Mouse (Mus musculus) brain, embryonic 14.5 days (tissue): ENCODE data around the gene Slc29a4. TPM values are rescaled to one million over a fixed set of nuclear protein-coding genes. Genes with fewer than 3 reads are reported as not detected.

ENCODE experiments used
- DNase-seq: peaks from one replicate; pipeline ENCODE4 v3.0.0-alpha.2; 2011; ENCODE audit warnings: low read depth
- CTCF ChIP-seq: fragments of 200-500 bp; IDR thresholded peaks from 2 replicates; pipeline ENCODE4 v1.5.1; 2012; ENCODE audit warnings: inconsistent platforms, mild to moderate bottlenecking, moderate library complexity, borderline replicate concordance; ENCODE audit not compliant: insufficient read depth, insufficient read length; ENCODE audit errors: extremely low read depth
- POLR2A ChIP-seq: fragments of 200-500 bp; IDR thresholded peaks from 2 replicates; pipeline ENCODE4 v1.6.1; 2012; ENCODE audit warnings: mild to moderate bottlenecking, inconsistent platforms, borderline replicate concordance; ENCODE audit not compliant: poor library complexity, insufficient read depth, insufficient read length, severe bottlenecking; ENCODE audit errors: extremely low read depth
- polyA plus RNA-seq: library from polyadenylated mRNA; depleted of rRNA; stranded (reverse); fragments of >200 nt; gene quantifications from 2 replicates; pipeline ENCODE4 v1.2.3, GENCODE M21; 2012

Slc29a4 gene
- polyA plus RNA-seq, 1 experiment: 122 TPM

- no peak for TF ChIP-seq CTCF
- DNase-seq: no peak
Observed at GRCm38 (mm10) chr5:142682529-142682928, 9.8 kb upstream of the Slc29a4 start.

- TF ChIP-seq CTCF (no peak), POLR2A (no peak)
- DNase-seq: peak; percentile 62
Observed at GRCm38 (mm10) chr5:142688866-142689265, 3.4 kb upstream of the Slc29a4 start.

- no peak for DNase-seq
- TF ChIP-seq CTCF (no peak), POLR2A (no peak)
Observed at GRCm38 (mm10) chr5:142690343-142690742, 2.0 kb upstream of the Slc29a4 start.

GRCm38 (mm10) chr5:142692971-142693737 is 842 bp downstream of the Slc29a4 start:
- peak; percentile 49 for DNase-seq
- no peak for TF ChIP-seq CTCF
- TF ChIP-seq POLR2A: no peak

GRCm38 (mm10) chr5:142693738-142694430 is 1.6 kb downstream of the Slc29a4 start:
- no peak for TF ChIP-seq POLR2A
- no peak for TF ChIP-seq CTCF
- peak; percentile 65 for DNase-seq

DNA sequence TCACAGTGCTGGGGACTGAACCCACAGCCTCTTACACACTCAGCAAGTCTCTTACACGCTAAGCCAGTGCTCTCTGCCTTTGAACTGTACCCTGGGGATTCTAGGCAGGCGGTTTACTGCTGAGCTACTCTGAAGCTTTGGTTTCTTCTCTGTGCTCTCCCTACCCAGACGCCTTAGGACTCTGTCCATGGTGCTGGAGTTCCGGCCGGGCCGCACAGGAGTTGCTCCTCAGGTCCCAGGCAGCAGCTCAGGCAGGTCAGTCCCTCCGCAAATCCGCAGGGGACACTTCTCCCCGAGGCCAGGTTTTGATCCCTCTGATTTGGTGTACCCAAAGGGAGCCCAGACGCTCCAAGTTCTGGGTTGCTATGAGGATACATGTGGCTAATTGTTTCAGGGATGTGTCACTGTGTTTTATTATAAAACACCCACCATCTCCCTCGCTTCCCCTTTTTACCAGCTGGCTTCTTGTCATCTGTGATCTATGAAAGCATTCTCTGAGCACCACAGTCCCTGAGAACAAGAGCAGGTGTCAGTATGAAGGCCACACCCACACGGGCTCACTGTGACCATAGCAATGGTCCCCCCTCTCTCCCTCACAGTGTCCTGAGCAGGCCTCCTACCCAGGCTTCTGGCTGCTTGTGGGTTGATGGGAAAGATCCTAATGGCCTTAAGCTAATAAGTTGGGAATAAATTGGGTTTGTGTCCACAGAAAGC is 2.5 kb downstream of the Slc29a4 start:
- TF ChIP-seq CTCF: no peak
- no peak for TF ChIP-seq POLR2A
- DNase-seq: no peak

DNA sequence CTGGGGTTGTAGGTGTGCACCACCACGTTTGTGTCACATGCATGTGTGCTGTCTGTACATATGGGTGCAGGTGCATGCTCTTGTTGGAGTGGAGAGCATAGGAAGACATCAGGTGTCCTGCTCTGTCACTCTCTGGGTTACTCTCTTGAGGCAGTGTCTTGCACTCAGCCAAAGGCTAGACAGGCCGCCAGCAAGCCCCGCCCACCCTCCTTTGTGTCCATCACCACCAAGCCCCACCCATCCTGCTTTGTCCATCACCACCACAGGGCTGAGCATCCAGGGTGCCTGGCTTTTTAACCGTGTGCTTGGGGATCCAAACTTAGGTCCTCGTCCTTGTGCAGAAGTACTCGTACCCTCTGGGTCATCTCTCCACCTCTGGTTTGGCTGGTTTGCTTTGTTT is 3.9 kb downstream of the Slc29a4 start:
- no peak for TF ChIP-seq POLR2A
- no peak for TF ChIP-seq CTCF
- no peak for DNase-seq

- no peak for TF ChIP-seq POLR2A
- TF ChIP-seq CTCF: no peak
Observed at GRCm38 (mm10) chr5:142696865-142697264, 4.6 kb downstream of the Slc29a4 start.

GRCm38 (mm10) chr5:142697742-142698141 is 5.4 kb downstream of the Slc29a4 start:
- TF ChIP-seq POLR2A (no peak), CTCF (no peak)
- no peak for DNase-seq

More at GRCm38 (mm10) chr5:142696865-142697264, 4.6 kb downstream of the Slc29a4 start:
- DNase-seq: no peak

GRCm38 (mm10) chr5:142700842-142701589 is 8.7 kb downstream of the Slc29a4 start:
- no peak for DNase-seq
- TF ChIP-seq POLR2A (no peak), CTCF (no peak)
